Mouse (Mus musculus) kidney, postnatal 0 days (tissue): ENCODE results near the gene Pawr. TPM values are rescaled to one million over a fixed set of nuclear protein-coding genes. Genes with fewer than 3 reads are reported as not detected.

Experiments used
- ATAC-seq: fragments of 200-750 bp; cut with Nextera tagmentation; replicated peaks from 2 replicates; pipeline ENCODE4 v1.8.0; 2017; ENCODE audit warnings: low read depth, moderate number of reproducible peaks, moderate TSS enrichment, moderate library complexity; ENCODE audit not compliant: low FRiP score
- DNase-seq: peaks from one replicate; pipeline ENCODE4 v3.0.0-alpha.2; 2016; ENCODE audit warnings: low spot score
- H3K27ac ChIP-seq: fragments of 300-500 bp; sonication (generic); 2 replicates; pipeline ENCODE4 v1.5.1; 2014; ENCODE audit warnings: mild to moderate bottlenecking
- H3K27me3 ChIP-seq: fragments of 300-500 bp; sonication (generic); 2 replicates; pipeline ENCODE4 v1.6.1; 2014; ENCODE audit warnings: low read length, mixed read lengths; ENCODE audit not compliant: insufficient read depth
- H3K36me3 ChIP-seq: fragments of 300-500 bp; sonication (generic); 2 replicates; pipeline ENCODE4 v1.6.1; 2014; ENCODE audit warnings: low read length, mixed read lengths; ENCODE audit not compliant: insufficient read depth
- H3K4me1 ChIP-seq: fragments of 300-500 bp; sonication (generic); replicated peaks from 2 replicates; pipeline ENCODE4 v1.6.1; 2014; ENCODE audit warnings: antibody characterized with exemption, low read length, mixed read lengths; ENCODE audit not compliant: insufficient read depth
- H3K4me2 ChIP-seq: fragments of 300-500 bp; sonication (generic); 2 replicates; pipeline ENCODE4 v1.6.1; 2014; ENCODE audit warnings: mild to moderate bottlenecking, low read length, moderate library complexity, mixed read lengths
- H3K4me3 ChIP-seq: fragments of 300-500 bp; sonication (generic); replicated peaks from 2 replicates; pipeline ENCODE4 v1.5.1; 2014; ENCODE audit warnings: low read depth, low read length
- H3K9ac ChIP-seq: fragments of 300-500 bp; sonication (generic); 2 replicates; pipeline ENCODE4 v1.6.1; 2014; ENCODE audit warnings: low read depth, low read length
- H3K9me3 ChIP-seq: fragments of 300-500 bp; sonication (generic); replicated peaks from 2 replicates; pipeline ENCODE4 v1.6.1; 2016; ENCODE audit warnings: low read length, inconsistent platforms, mixed read lengths
- CTCF ChIP-seq: IDR thresholded peaks from 2 replicates; pipeline ENCODE4 v1.5.1; 2016; ENCODE audit warnings: antibody characterized with exemption, low read depth, mild to moderate bottlenecking, moderate library complexity
- WGBS: fragments of 180-500 bp; shearing (Covaris S2); extraction: QIAGEN DNeasy Blood & Tissue Kit; methylation state at CpG from one replicate; pipeline ENCODE4 v1.1.7; 2014; 5-methylcytosine and 5-hydroxymethylcytosine counted together
- polyA plus RNA-seq: library from polyadenylated mRNA; unstranded; fragments of >200 nt; fragmentation: Nextera tagmentation; extraction: Ambion mirVana; gene quantifications from 2 replicates; pipeline ENCODE4 v1.2.1, GENCODE M21; 2015

The Pawr gene
- polyA plus RNA-seq, 1 experiment from 2014 or later, result 28.5 TPM

- no peaks in the 10 kb centered on the region for H3K9me3 ChIP-seq
- 90% methylated on average over 8 of the region's 8 CpGs for WGBS
- H3K27me3 ChIP-seq, result no peaks in the 10 kb centered on the region
- no peaks in the 10 kb centered on the region for H3K36me3 ChIP-seq
- DNase-seq (no peak), ATAC-seq (no peak)
- no peak overlapping the region for H3K4me3 ChIP-seq
- no peak for TF ChIP-seq CTCF
- H3K9ac ChIP-seq, result no peak overlapping the region
- H3K4me1 ChIP-seq, result 0 out of 2 replicates have a peak, but pooled peaks cover 4% of the 10 kb centered on the region
- H3K27ac ChIP-seq, result no peak overlapping the region
- H3K4me2 ChIP-seq, result no peak overlapping the region
These were observed 119.6 kb downstream of the Pawr start for GRCm38 (mm10) chr10:108451516-108451915.

- H3K4me2 ChIP-seq, result no peak overlapping the region
- WGBS, result 65% methylated on average over 9 of the region's 9 CpGs
These were observed 120.5 kb downstream of the Pawr start for GRCm38 (mm10) chr10:108452421-108452820.

DNA sequence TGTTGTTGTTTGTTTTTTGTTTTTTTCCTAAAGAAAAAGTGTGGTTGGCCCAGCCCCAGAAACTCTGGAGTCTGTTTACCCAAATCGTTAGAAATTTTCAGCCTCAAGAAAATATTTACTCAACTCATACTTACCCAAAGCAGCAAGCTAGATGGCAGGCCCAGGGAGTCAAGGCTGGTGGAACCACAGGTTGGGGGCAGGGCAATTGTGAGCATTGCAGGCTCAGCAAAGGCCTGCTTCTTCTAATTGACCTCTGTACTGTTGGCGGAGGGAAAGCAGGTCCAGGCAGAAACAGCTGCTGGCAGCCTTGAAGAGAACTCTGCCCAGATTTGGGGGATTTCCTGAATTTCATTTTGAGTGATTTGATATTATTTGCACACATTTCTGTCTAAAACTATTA lies 121.6 kb downstream of the Pawr start:
- H3K4me2 ChIP-seq, result no peak overlapping the region
- DNase-seq (peak; percentile 22), ATAC-seq (0 out of 2 replicates have a peak, but pooled peaks have one; percentile 65)
- 54% methylated on average over 2 of the region's 2 CpGs for WGBS
- no peak overlapping the region for H3K9ac ChIP-seq
- no peaks in the 10 kb centered on the region for H3K9me3 ChIP-seq
- H3K4me3 ChIP-seq, result no peak overlapping the region
- TF ChIP-seq CTCF, result no peak
- H3K36me3 ChIP-seq, result no peaks in the 10 kb centered on the region
- no peak overlapping the region for H3K27ac ChIP-seq
- H3K4me1 ChIP-seq, result no peaks in the 10 kb centered on the region
- no peaks in the 10 kb centered on the region for H3K27me3 ChIP-seq

More at GRCm38 (mm10) chr10:108452421-108452820, 120.5 kb downstream of the Pawr start:
- Histone ChIP-seq H3K4me3 (no peak overlapping the region), H3K9ac (no peak overlapping the region), H3K9me3 (no peaks in the 10 kb centered on the region), H3K36me3 (no peaks in the 10 kb centered on the region), H3K4me1 (no peaks in the 10 kb centered on the region), H3K27ac (no peak overlapping the region), H3K27me3 (no peaks in the 10 kb centered on the region)
- no peak for ATAC-seq
- DNase-seq, result no peak
- no peak for TF ChIP-seq CTCF

DNA sequence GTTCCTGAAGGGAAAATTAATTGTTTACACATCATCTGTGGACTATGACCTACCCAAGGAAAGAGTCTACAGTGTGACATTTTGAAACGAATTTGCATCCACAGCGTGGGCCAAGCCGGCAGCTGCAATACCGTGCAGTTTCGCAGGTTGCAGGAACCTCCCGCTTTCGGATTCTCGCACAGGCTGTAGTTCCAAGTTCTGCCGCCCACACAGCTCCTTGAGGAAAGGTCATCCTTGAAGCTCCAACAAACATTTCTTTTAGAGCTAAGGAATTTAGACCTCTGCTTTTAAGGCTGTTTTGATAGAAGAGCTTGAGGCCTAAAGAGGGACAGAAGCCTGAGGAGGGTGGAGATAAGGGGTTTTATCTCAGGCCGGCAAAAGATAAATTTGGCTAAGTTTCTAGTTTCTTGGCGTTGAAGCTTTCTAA lies 122.8 kb downstream of the Pawr start:
- peak; percentile 79 for ATAC-seq

GRCm38 (mm10) chr10:108455204-108455603 lies 123.3 kb downstream of the Pawr start:
- DNase-seq (no peak), ATAC-seq (no peak)
- WGBS, result 70% methylated on average over 10 of the region's 10 CpGs
- Histone ChIP-seq H3K9me3 (no peaks in the 10 kb centered on the region), H3K4me1 (no peaks in the 10 kb centered on the region), H3K27me3 (no peaks in the 10 kb centered on the region), H3K4me2 (no peak overlapping the region), H3K9ac (no peak overlapping the region), H3K27ac (peak overlapping the region; percentile 70), H3K4me3 (no peak overlapping the region), H3K36me3 (no peaks in the 10 kb centered on the region)
- TF ChIP-seq CTCF, result no peak

More for the DNA sequence above, 122.8 kb downstream of the Pawr start:
- H3K27me3 ChIP-seq, result no peaks in the 10 kb centered on the region
- no peaks in the 10 kb centered on the region for H3K36me3 ChIP-seq
- WGBS, result 42% methylated on average over 11 of the region's 11 CpGs
- H3K4me3 ChIP-seq, result no peak overlapping the region
- peak overlapping the region; percentile 70 for H3K27ac ChIP-seq
- H3K4me2 ChIP-seq, result no peak overlapping the region
- no peaks in the 10 kb centered on the region for H3K9me3 ChIP-seq
- no peaks in the 10 kb centered on the region for H3K4me1 ChIP-seq
- no peak for TF ChIP-seq CTCF
- H3K9ac ChIP-seq, result no peak overlapping the region
- peak; percentile 54 for DNase-seq

- Histone ChIP-seq H3K4me2 (no peak overlapping the region), H3K4me1 (no peaks in the 10 kb centered on the region), H3K36me3 (no peaks in the 10 kb centered on the region), H3K9ac (no peak overlapping the region), H3K27me3 (no peaks in the 10 kb centered on the region), H3K9me3 (no peaks in the 10 kb centered on the region), H3K27ac (no peak overlapping the region), H3K4me3 (no peak overlapping the region)
- 68% methylated on average over 2 of the region's 2 CpGs for WGBS
- DNase-seq, result no peak
- peak; percentile 57 for TF ChIP-seq CTCF
- no peak for ATAC-seq
These were observed 124.0 kb downstream of the Pawr start for GRCm38 (mm10) chr10:108455883-108456282.

DNA sequence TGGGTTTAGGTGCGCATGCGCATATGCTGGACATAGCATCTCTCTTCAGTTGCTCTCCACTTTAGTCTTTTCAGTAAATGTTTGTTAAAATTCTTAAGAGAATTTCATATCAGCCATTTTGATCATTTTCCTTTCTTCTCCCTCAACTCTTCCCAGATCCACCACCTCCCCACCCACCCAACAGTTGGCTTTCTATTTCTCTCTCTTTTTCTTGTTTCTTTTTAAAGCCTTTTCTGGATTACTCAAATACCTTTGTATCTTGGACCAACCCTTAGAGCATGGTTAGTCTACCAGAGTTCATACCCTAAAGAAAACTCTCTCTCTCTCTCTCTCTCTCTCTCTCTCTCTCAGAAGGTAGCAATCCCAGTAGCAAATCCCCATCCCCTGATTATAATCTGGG lies 125.1 kb downstream of the Pawr start:
- ATAC-seq (no peak), DNase-seq (no peak)
- Histone ChIP-seq H3K4me2 (no peak overlapping the region), H3K27me3 (no peaks in the 10 kb centered on the region), H3K4me3 (no peak overlapping the region), H3K9me3 (no peaks in the 10 kb centered on the region), H3K4me1 (no peaks in the 10 kb centered on the region), H3K27ac (no peak overlapping the region), H3K36me3 (no peaks in the 10 kb centered on the region), H3K9ac (no peak overlapping the region)
- WGBS, result 100% methylated on average over 2 of the region's 2 CpGs
- no peak for TF ChIP-seq CTCF
